Mouse (Mus musculus): Measurements from ENCODE around the gene Pitpnm2. TPM values are rescaled to one million over a fixed set of nuclear protein-coding genes. Genes with fewer than 3 reads are reported as not detected.
A peak's percentile ranks its signal among the peaks of the same experiment; 100 is the strongest.

Pitpnm2 gene
- 48.8 and 51.8 TPM in 2 replicates for total RNA-seq (2021)
- long read RNA-seq, experiment 1, partial matches to known transcripts: 5 of 17 reads
- long read RNA-seq, experiment 1, other reads (novel, unspliced or antisense): 11 of 17 reads
- long read RNA-seq, experiment 2, partial matches to known transcripts: 2 of 10 reads
- long read RNA-seq, experiment 2, other reads (novel, unspliced or antisense): 8 of 10 reads

- DNase-seq: peak; percentile 73
Measured at GRCm38 (mm10) chr5:124249614-124250591, at the start of gene Pitpnm2. TSS of gene Pitpnm2 (minus strand) at chr5:124249760.

- peak; percentile 38 for DNase-seq
Measured at GRCm38 (mm10) chr5:124299307-124299706, 49.7 kb upstream of the Pitpnm2 start.

GRCm38 (mm10) chr5:124296475-124296874 is 46.9 kb upstream of the Pitpnm2 start:
- no peak for DNase-seq

GRCm38 (mm10) chr5:124293967-124294366 is 44.4 kb upstream of the Pitpnm2 start:
- no peak for DNase-seq

GRCm38 (mm10) chr5:124290216-124290615 is 40.7 kb upstream of the Pitpnm2 start:
- DNase-seq: no peak

- DNase-seq: no peak
Measured at GRCm38 (mm10) chr5:124287616-124288247, 38.2 kb upstream of the Pitpnm2 start.

GRCm38 (mm10) chr5:124284330-124284729 is 34.8 kb upstream of the Pitpnm2 start:
- DNase-seq: peak; percentile 27

- DNase-seq: peak; percentile 22
Measured at GRCm38 (mm10) chr5:124282854-124283253, 33.3 kb upstream of the Pitpnm2 start.

GRCm38 (mm10) chr5:124270226-124270625 is 20.7 kb upstream of the Pitpnm2 start:
- DNase-seq: no peak

- no peak for DNase-seq
Measured at GRCm38 (mm10) chr5:124269661-124270060, 20.1 kb upstream of the Pitpnm2 start.

- no peak for DNase-seq
Measured at GRCm38 (mm10) chr5:124267652-124268051, 18.1 kb upstream of the Pitpnm2 start.

GRCm38 (mm10) chr5:124266821-124267220 is 17.3 kb upstream of the Pitpnm2 start:
- peak; percentile 27 for DNase-seq

GRCm38 (mm10) chr5:124263246-124263645 is 13.7 kb upstream of the Pitpnm2 start:
- DNase-seq: no peak

GRCm38 (mm10) chr5:124262090-124262489 is 12.5 kb upstream of the Pitpnm2 start:
- no peak for DNase-seq

GRCm38 (mm10) chr5:124259133-124259532 is 9.6 kb upstream of the Pitpnm2 start:
- peak; percentile 18 for DNase-seq

GRCm38 (mm10) chr5:124258026-124258425 is 8.5 kb upstream of the Pitpnm2 start:
- DNase-seq: no peak

- DNase-seq: no peak
Measured at GRCm38 (mm10) chr5:124255141-124255540, 5.6 kb upstream of the Pitpnm2 start.

- no peak for DNase-seq
Measured at GRCm38 (mm10) chr5:124253555-124253954, 4.0 kb upstream of the Pitpnm2 start.

GRCm38 (mm10) chr5:124252580-124253320 is 3.2 kb upstream of the Pitpnm2 start:
- no peak for DNase-seq

GRCm38 (mm10) chr5:124251070-124251469 is 1.5 kb upstream of the Pitpnm2 start:
- no peak for DNase-seq

GRCm38 (mm10) chr5:124248845-124249613 is 531 bp downstream of the Pitpnm2 start:
- DNase-seq: peak; percentile 83

All from adrenal gland, postnatal 14 days (tissue).